Mouse (Mus musculus): ENCODE data around the gene Fam209. TPM values are rescaled to one million over a fixed set of nuclear protein-coding genes. Genes with fewer than 3 reads are reported as not detected.
A peak's percentile ranks its signal among the peaks of the same experiment; 100 is the strongest.

The Fam209 gene
- total RNA-seq (2022), result not detected

DNA sequence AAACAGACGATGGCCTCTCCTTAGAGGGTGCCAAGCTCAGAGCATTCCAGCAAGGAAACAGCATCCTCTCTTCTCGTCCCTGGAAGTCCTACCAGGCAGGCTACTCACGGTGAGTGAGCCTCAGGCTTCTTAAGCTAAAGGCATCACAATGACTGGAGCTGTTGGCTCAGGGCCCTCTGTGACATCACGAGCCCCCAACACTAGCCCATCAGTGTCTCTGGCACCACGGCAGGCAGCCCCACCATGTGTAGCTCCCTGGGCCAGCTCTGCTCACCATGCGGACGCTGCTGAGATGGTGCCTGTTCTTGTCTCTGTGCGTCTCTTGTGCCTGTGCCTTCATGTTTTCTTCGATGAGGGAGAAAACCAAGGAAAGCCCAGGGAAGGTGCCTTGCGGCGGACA, at the start of gene Fam209:
Fam209 (plus strand) TSS at position 203 of the 400 bp plus-strand sequence.
- DNase-seq (ENCODE audit: low spot score in 2 of 2), result no peak

DNA sequence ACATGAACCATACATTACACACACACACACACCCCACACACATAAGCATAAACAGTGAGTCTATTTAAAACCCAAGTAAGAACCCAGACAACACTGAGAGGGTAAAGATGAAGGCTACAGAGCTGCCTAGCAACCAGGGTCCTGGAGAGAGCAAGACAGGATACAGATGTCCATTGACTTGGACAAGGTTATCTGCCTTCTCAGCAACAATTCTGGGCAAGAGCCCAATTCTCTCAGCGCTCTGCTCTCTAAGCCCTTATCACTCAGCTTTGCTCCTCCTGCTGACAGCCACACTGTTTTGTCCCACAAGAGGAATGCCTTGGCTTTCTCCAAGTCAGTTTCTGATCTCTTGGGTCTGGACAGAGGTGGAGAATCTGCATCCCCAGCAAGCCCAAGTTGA, 41.7 kb upstream of the Fam209 start:
- DNase-seq (ENCODE audit: low spot score in 2 of 2), result no peak

DNA sequence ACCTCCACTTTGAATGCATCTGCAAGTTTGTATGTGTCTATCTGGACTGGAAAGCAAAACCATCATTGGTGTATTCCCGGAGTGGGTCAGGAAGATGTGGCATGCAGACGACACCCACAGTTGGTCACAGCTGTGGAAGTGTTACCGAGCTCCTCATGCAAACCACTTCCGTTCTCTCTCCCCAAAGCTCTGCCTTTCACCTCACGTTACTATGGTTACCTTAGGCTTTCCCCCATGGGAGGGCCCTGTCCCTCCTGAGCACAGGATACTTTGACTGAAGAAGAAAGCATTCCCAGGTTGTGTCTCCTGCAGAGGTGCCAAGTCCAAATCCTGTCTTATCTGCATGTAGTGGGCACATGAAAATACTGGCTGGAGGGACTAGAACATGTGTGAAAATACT, 38.6 kb upstream of the Fam209 start:
- DNase-seq (ENCODE audit: low spot score in 2 of 2), result no peak

DNA sequence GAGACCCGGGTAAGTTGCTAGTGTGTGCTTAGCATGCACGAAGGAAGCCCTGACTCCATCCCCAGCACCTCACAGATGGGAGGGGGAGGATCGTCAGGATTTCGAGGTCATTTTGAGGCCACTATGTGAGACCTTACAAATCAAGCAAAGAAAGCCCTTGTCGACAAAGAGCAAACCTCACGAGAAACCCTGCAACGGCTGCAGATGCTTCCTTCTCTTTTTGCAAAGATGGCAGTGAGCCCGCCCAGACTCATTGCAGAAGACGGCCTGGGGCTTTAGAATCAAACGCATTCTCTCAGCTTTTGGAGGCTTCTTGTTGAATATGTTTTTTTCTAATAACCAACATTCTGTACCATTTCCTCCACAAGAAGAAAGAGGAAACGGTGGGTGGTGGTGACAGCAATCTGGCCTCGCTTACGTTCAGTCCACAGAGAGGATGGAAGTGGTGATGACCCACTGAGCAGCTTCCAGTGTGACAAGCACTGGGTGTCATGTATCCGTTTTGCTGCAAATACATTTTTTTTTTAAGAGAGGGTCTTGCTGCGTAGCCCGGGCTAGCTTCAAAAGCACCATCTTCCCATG, 34.9 kb upstream of the Fam209 start:
- DNase-seq (ENCODE audit: low spot score in 2 of 2), result no peak

DNA sequence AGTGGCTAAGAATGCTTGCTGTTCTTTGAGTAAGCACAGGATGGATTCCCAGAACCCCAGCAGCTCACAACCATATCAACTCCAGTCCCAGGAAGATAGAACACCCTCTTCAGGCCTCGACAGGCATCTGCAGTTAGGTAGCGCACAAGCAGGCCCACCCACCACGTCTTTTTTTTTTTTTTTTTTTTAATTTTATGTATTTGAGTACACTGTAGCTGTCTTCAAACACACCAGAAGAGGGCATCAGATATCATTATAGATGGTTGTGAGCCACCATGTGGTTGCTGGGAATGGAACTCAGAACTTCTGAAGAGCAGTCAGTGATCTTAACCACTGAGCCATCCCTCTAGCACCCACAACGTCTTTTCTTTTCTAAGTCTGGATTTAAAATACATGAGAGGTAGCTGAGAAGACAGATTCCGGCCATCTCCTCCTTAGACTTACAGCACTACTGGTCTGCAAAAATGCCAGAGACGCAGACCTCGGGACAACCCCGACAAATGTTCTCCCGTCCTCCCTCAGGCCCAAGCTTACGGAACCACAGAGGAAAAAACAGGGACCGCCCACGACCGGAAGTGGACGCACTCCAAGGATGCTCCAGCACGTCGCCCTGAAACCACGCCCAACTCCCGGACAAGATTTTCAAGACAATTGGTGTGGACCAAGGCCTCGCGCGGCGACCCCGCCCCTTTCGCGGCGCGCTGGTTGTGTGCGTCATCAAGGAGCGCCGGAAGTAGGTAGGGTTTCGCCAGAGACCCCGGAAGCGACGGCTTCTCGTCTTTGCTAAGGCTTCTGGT, 32.3 kb upstream of the Fam209 start, which contains the start of gene Rtf2:
Rtf2 (plus strand) TSS at position 714 of the 797 bp plus-strand sequence.
- DNase-seq (ENCODE audit: low spot score in 2 of 2), result peak; percentile 99

DNA sequence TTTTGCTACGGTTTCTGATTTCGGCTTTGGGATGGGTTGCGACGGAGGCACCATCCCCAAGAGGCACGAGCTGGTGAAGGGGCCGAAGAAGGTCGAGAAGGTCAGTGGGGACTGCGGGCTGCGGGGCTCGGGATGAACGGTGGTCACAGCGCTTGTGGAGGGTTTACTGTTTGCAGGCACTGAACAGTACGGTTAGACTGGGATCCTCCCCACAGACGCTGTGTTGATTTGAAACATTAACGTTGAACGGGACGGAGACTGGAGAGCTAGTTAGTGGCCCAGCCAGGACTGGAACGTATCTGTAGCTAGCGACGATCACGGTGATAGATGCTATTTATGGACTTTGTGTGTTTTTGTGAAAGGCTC, 31.7 kb upstream of the Fam209 start:
- DNase-seq (ENCODE audit: low spot score in 2 of 2), result no peak

DNA sequence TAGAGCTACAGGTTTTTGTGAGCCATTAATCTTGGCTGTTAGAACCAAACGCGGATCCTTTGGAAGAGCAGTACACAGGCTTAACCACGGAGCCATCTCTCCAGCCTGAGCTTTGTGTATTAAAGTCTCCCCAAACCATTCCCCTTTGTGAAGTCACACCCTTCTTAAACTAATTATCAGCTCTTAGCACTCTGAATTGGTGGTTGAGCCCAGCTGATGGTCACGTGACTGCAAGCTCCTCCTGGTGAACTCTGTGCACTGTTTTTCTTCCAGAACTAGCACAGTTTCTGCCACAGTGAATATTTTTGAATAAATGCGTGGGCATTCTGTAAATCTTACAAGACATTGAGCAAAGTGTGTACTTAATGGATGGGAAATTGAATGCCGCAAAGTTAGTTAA, 31.1 kb upstream of the Fam209 start:
- DNase-seq (ENCODE audit: low spot score in 2 of 2), result no peak

DNA sequence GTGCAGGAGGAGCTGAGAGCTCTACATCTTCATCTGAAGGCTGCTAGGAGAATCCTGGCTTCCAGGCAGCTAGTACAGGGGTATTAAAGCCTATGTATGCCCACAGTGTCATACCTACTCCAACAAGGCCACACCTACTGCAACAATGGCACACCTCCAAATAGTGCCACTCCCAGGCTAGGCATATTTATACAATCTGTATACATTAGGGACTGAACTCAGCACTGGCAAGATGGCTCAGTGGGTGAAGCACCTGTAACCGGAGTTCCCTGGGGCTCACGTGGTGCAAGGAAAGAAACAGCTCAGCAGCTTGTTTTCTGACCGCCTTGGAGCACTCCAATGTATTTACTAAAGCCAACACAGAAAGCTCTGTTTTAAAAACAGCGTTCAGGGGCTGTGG, 26.7 kb upstream of the Fam209 start:
- no peak for DNase-seq (ENCODE audit: low spot score in 2 of 2)

DNA sequence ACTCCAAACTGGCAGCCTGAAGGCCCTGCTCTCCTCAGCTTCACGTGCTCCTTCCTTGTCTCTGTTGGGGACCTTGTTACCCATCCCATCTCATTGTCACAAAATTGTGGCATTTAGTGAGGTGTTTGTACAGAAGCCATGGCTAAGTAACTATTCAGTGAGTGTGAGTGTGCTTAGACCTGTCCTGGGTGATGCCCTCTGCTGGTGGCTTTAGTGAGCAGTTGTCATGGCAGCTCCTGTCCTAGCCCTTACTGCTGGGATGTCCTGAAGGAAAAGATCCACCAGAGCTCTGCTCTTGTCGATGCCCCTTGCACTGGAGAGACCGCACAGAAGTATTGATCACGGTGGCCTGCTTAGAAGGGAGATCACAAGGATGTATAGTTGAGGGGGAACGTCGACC, 25.0 kb upstream of the Fam209 start:
- no peak for DNase-seq (ENCODE audit: low spot score in 2 of 2)

DNA sequence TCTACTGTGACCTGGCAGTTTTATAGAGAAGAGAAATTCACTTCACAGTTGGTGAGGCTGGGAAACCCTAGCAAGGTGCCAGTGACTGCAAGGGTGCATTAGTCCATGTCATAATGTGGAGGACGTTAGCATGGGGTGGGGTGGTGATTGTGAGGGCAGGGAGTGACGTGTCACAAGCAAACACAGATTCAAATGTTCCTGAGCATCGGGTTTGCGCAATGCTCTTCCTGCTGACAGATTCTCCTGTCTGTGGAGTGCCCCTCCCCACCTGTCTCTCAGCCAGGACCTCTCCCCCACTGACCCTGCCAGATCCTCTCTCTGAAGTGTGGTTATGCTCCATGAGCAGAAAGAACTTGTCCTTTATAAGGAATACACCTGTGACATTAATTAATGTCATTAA, 24.0 kb upstream of the Fam209 start:
- no peak for DNase-seq (ENCODE audit: low spot score in 2 of 2)

DNA sequence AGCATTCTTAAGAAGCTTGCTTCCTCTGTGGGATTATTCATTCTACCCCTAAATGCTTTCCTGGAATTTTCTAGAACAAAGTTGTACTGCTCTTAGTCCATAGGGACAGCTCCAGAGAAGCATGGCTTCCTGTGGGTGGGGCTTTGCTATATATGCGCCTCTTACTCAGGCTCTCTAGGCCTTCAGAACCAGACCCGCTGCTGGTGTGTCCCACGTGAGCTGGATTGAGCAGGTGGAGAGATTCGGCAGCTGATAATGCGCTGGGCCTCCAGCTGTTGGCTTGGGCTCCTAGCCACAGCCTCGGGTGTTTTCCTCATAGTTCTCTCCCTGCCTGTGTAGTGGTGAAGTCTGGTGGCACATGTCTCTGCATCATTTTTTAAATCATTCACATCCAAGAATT, 21.7 kb upstream of the Fam209 start:
- DNase-seq (ENCODE audit: low spot score in 2 of 2), result no peak

DNA sequence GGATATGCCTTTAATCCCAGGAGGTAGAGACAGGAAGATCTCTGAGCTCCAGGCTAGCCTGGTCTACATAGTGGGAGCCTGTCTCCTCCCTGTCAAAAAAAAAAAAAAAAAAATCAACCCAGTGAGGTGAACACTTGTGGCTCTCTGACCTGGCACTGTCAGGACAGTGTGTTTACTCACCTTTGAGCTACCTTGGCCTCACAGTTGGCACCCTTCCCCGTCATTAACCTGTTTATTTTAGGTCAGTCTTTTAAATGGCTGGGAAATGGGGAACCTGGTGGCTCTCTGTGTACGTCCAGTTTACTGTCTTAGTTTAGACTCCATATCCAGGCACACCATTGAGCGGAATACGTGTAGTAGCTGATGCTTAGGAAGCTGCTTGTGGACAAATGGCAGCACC, 20.3 kb upstream of the Fam209 start:
- no peak for DNase-seq (ENCODE audit: low spot score in 2 of 2)

DNA sequence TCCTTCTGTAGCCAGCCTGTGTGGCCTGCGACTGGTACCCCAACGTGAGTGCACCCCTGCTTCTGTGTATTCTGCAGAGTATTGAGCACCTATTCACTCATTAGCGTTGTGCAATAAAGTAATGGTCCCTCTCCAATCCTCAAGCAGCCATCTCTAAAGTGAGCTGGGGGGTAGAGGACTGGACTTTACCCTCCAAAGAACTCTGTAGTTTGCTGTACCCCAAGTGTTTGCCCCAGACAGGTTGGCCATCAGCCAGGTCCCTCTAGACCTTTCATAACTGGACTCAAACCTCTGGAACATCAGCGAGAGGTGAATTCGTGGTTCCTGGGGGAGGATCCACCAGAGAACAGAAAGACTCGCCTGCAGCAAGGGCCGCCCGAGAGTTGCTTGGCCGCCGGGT, 19.9 kb upstream of the Fam209 start:
- no peak for DNase-seq (ENCODE audit: low spot score in 2 of 2)

DNA sequence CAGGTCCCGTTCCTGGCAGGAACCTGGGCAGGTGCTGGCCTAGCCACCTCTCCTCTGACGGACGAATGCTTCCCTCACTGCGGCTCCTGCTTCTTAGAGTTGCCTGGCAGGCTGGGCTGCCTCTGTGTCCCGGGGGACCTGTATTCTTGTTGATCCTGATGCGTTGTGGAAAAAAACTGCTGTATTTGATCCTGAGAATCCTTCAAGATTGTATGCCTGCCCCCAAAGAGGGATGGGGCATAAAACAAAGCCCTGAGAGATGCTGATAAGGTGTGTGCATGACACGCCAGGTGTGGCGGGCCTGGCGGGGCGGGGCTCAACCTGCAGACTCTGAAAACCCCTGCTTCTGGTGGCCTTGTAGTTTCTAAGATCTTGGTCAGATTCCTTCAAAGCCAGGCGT, 13.8 kb upstream of the Fam209 start, which contains the start of gene Gcnt7:
Gcnt7 (minus strand) TSS at position 101 of the 400 bp plus-strand sequence.
- DNase-seq (ENCODE audit: low spot score in 2 of 2), result no peak

DNA sequence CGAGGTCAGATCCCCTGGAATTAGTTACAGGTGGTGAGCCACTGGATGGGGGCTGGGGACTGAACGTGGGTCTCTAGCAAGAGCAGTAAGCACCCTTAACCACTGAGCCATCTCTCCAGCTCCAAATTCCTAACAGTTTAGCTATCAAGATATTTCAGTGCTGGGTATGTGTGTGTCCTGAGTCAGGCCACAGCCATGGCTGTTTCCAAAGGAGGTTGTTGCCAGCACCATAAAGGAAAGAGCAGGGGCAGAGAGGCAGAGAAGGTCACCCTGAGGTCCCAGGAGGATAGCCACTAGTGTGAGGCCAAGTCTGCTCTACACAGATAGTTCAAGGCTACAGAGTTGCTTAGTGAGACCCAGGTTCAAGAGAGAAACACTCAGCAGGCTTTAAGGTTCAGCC, 11.7 kb upstream of the Fam209 start:
- DNase-seq (ENCODE audit: low spot score in 2 of 2), result no peak

DNA sequence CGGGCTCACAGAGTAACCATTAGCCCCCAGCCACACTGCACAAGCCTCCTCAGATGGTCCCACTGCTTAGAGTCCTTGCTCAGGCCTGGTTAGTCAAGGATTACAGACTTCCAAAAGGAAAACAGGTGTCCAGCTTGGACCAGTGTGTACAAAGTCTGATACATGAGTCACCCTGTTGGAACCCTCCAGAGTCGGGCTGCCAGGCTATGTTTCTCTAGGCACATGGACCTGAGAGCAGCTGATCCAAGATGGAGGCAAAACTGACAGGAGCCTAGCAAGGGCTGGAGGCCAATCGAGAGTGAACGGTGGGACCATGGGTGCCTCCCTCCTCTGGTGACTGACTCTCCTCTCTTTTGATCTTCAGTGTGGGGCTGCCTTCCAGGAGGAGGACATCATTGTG, 9.5 kb upstream of the Fam209 start:
- DNase-seq (ENCODE audit: low spot score in 2 of 2), result no peak

DNA sequence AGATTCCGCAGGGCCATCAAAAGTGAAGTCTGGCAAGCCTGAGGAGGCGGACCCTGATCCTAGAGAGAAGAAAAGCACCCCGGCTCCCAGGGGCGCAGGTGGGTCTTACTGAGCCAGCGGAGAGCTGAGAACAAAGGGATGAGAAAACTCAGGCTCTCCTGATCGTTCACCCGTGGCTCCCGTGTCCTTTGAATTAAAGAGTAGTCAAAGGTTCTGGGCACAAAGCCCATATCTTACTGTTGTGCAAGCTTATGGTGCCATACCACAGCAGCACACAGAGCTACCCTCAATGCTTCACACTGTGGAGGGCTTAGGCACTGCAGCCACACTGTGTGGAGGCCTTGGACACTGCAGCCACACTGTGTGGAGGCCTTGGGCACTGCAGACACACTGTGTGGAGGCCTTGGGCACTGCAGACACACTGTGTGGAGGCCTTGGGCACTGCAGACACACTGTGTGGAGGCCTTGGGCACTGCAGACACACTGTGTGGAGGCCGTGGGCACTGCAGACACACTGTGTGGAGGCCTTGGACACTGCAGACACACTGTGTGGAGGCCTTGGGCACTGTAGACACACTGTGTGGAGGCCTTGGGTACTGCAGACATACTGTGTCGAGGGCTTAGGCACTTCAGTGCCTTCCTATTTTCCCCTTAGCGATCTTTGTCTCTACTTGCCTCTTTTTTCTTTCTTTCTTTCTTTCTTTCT, 5.7 kb upstream of the Fam209 start:
- no peak for DNase-seq (ENCODE audit: low spot score in 2 of 2)

DNA sequence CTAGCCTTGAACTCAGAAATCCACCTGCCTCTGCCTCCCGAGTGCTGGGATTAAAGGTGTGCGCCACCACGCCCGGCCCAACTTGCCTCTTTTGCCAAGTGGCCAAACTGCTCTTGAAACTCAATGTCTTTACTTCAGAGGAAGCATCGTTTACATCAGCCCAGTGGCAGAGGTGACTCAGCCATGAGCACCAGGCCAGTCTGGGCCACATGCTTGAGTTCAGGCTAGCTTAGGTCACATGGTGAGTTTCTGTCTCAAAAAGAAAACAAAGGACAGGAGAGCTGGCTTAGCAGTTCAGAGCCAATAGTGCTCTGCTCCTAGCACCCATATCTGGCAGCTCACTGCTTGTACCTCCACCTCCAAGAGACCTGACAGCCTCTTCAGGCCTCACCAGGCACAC, 5.1 kb upstream of the Fam209 start:
- DNase-seq (ENCODE audit: low spot score in 2 of 2), result no peak

DNA sequence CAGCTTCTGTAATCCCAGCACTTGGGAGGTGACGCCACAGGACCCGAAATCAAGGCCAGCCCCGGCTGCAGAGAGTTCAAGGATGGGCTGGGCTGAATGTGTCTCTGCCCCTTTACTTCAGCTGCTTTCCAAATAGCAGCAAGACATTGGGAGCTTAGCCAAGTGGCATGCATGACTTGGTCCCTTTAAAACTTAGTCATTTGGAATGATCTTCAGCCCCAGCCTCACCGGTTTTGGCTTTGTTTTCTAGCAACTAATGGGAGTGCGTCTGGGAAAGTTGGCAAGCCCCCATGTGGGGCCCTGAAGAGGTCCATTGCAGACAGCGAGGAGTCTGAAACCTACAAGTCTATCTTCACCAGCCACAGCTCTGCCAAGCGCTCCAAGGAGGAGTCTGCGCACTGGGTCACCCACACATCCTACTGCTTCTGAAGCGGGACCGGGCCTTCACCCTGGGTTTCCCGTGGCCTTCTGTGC, 3.9 kb upstream of the Fam209 start:
- no peak for DNase-seq (ENCODE audit: low spot score in 2 of 2)

DNA sequence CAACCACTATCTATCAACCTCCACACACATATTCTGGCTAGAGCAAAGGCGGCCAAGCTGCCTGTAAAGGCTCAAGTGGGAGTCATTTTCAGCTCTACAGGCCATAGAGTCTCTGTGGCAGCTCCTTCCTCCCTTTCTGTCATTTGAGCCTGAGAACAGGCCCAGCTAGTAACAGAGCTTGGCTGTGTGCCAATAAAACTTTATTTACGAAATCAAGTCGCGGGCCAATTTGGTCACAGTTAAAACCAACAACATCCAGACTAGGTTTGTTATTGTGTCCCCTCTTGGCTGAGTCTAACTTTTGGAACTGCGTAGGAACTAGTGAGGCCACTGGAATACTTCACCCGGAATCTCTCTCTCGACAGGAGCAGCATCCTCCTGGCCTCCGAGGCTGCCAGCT, 1.3 kb downstream of the Fam209 start:
- no peak for DNase-seq (ENCODE audit: low spot score in 2 of 2)

DNA sequence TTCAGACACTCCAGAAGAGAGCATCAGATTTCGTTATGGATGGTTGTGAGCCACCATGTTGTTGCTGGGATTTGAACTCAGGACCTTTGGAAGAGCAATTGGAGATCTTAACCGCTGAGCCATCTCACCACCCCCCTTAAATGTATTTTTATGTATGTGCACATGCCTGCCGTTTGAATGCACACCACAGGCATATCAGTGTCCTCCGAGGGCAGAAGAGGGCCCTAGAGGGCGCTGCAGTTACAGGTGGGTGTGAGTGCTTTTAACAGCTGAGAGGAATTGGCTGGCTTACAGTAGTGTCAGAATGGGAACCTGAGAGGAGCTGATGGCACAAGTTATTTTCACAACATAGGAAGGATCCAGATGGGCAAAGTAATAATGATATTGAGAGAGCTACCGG, 2.6 kb downstream of the Fam209 start:
- no peak for DNase-seq (ENCODE audit: low spot score in 2 of 2)

DNA sequence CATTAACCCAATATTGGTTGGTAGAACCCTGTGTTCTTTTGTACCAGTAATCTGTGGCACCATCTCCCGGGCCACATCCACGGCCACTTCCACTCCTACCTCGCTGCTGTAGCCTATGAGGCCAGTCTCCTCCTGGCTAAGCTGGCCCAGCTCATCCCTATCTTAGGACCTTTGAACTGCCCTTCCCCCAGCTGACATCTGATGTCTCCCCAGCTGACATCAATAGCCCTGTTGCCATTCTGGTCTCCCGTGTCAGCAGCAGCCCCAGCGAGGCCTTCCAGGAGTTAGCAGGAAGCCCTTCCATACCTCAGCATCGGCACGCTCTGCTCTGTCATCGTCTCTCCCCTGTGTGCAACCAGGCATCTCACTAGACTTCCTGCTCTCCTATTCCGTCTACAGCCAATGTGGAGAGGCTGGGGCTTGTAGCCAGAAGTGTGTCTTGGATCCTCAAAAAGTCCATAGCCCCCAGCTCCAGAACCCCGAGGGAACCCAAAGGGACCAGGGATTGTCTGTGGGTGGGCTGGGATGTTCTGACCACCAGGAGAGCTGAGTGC, 4.5 kb downstream of the Fam209 start:
- DNase-seq (ENCODE audit: low spot score in 2 of 2), result no peak
